Mouse (Mus musculus) forebrain, embryonic 11.5 days (tissue): ENCODE results near the gene Cep295. TPM values are rescaled to one million over a fixed set of nuclear protein-coding genes. Genes with fewer than 3 reads are reported as not detected.
"Not testable (repeated sequence)": the region's sequence is repeated elsewhere in the genome, so short reads cannot be mapped to it uniquely, and the experiment has no call there.

Experiments
- ATAC-seq: fragments of 200-750 bp; cut with Nextera tagmentation; replicated peaks from 2 replicates; pipeline ENCODE4 v1.8.0; 2017; ENCODE audit warnings: moderate TSS enrichment; ENCODE audit not compliant: low FRiP score
- DNase-seq: peaks from one replicate; pipeline ENCODE4 v3.0.0-alpha.2; 2017; ENCODE audit warnings: low spot score
- H3K27ac ChIP-seq: fragments of 300-500 bp; sonication (generic); 2 replicates; pipeline ENCODE4 v1.5.1; 2014; ENCODE audit warnings: low read depth, low read length
- H3K27me3 ChIP-seq: fragments of 300-500 bp; sonication (generic); 2 replicates; pipeline ENCODE4 v1.6.1; 2014; ENCODE audit warnings: mild to moderate bottlenecking, low read length, mixed read lengths; ENCODE audit not compliant: control insufficient read depth, insufficient read depth
- H3K36me3 ChIP-seq: fragments of 300-500 bp; sonication (generic); 2 replicates; pipeline ENCODE4 v1.6.1; 2014; ENCODE audit warnings: mild to moderate bottlenecking, low read length, moderate library complexity, mixed read lengths; ENCODE audit not compliant: control insufficient read depth, insufficient read depth
- H3K4me1 ChIP-seq: fragments of 300-500 bp; sonication (generic); replicated peaks from 2 replicates; pipeline ENCODE4 v1.6.1; 2014; ENCODE audit warnings: low read length, mixed read lengths; ENCODE audit not compliant: control insufficient read depth, insufficient read depth
- H3K4me2 ChIP-seq: fragments of 300-500 bp; sonication (generic); 2 replicates; pipeline ENCODE4 v1.6.1; 2014; ENCODE audit warnings: low read depth, mild to moderate bottlenecking, low read length, moderate library complexity, mixed read lengths; ENCODE audit not compliant: severe bottlenecking
- H3K4me3 ChIP-seq: fragments of 300-500 bp; sonication (generic); 2 replicates; pipeline ENCODE4 v1.5.1; 2014; ENCODE audit warnings: low read depth, low read length
- H3K9ac ChIP-seq: fragments of 300-500 bp; sonication (generic); 2 replicates; pipeline ENCODE4 v1.6.1; 2014; ENCODE audit warnings: low read length
- H3K9me3 ChIP-seq: fragments of 300-500 bp; sonication (generic); 2 replicates; pipeline ENCODE4 v1.6.1; 2016; ENCODE audit warnings: low read length, mixed read lengths; ENCODE audit not compliant: control insufficient read depth
- WGBS: fragments of 180-500 bp; shearing (Covaris S2); extraction: QIAGEN DNeasy Blood & Tissue Kit; methylation state at CpG from one replicate; pipeline ENCODE4 v1.1.7; 2014; 5-methylcytosine and 5-hydroxymethylcytosine counted together
- polyA plus RNA-seq: library from polyadenylated mRNA; unstranded; fragments of >200 nt; fragmentation: Nextera tagmentation; extraction: Ambion mirVana; gene quantifications from 2 replicates; pipeline ENCODE4 v1.2.1, GENCODE M21; 2014

The Cep295 gene
- polyA plus RNA-seq, 1 experiment from 2014 or later: 28.3 TPM

DNA sequence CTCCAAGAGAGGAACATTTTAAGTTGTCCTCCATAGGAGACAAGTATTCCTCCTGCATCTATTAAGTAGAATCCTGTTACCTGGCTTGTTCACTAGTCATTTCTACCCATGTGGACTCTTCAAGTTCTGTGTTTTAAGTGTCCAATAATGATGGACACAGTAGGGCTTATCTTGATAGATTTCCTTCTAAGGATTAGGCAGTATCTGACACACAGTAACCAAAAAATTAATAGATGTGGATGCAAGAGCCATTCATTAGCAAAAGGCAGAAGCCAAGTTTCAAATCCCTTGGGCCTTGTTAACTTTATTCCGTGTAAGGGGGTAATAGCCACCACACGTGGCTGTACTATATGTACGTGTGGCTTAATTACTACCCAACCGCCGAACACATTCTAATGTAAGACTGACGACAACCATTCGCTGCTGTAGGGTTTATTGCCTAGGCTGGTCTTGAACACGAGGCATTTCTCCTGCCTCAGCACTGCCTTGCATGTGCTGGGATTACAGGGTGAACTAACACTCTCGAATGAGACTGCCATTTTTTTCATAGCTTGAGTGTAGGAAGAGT lies 588 bp downstream of the Cep295 start:
- peak overlapping the region; percentile 87 for H3K4me3 ChIP-seq
- no peak for ATAC-seq
- peak overlapping the region; percentile 77 for H3K4me2 ChIP-seq
- H3K27ac ChIP-seq: peak overlapping the region; percentile 71
- H3K9ac ChIP-seq: peak overlapping the region; percentile 91
- no peaks in the 10 kb centered on the region; the same call in 1 of the 2 replicates for H3K4me1 ChIP-seq
- H3K36me3 ChIP-seq: no peaks in the 10 kb centered on the region
- DNase-seq: no peak
- H3K9me3 ChIP-seq: no peaks in the 10 kb centered on the region
- WGBS: 1% methylated on average over 9 of the region's 9 CpGs
- H3K27me3 ChIP-seq: no peaks in the 10 kb centered on the region; the same call in 1 of the 2 replicates

DNA sequence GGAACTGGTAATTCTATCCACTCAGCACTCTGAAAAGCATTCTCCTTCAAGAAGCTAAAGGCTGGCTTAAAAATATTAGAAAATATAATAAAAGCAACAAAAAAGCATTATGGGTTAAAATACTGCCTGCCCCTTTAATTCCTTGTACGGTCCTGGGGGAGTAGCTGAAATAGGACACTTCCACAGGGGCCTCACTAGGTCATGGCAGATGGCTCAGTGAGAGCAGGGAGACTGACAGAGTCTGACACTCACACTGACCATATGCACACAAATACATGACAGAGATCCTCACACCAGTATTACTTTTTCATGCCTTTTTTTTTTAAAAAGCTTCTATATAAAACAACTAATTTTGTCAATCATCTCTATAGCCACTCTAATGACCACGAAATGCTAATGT lies 7.7 kb downstream of the Cep295 start:
- Histone ChIP-seq H3K4me2 (no peak overlapping the region), H3K36me3 (peaks cover 4% of the 10 kb centered on the region; the same call in 1 of the 2 replicates), H3K27ac (no peak overlapping the region), H3K9me3 (no peaks in the 10 kb centered on the region), H3K4me1 (no peaks in the 10 kb centered on the region), H3K9ac (no peak overlapping the region), H3K4me3 (no peak overlapping the region), H3K27me3 (no peaks in the 10 kb centered on the region)
- DNase-seq: no peak
- ATAC-seq: no peak
- 70% methylated on average over 2 of the region's 2 CpGs for WGBS

DNA sequence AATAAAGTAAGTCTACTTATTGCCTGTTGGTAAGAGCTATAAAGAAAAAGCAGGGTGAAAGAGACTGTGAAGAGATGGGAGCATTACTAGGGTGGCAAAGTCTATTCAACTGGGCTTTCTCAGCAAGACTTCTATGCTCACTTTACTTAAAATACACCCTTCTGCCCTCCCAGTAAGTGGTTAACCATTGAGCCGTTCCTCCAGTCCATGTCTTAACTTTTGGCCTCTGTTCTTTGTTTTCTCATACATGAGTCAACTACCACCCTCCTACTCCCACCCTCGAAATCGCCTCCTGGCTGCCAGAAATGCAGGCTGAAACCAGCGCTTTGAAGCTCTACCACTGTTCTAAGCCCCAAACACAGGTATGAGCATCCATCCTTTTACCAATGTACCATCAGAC lies 19.8 kb downstream of the Cep295 start:
- Histone ChIP-seq H3K4me1 (no peaks in the 10 kb centered on the region), H3K4me2 (no peak overlapping the region), H3K9me3 (no peaks in the 10 kb centered on the region), H3K9ac (no peak overlapping the region), H3K27me3 (no peaks in the 10 kb centered on the region), H3K4me3 (no peak overlapping the region), H3K27ac (no peak overlapping the region), H3K36me3 (peaks cover 23% of the 10 kb centered on the region)
- no peak for DNase-seq
- ATAC-seq: no peak
- WGBS: 95% methylated on average over 4 of the region's 4 CpGs

DNA sequence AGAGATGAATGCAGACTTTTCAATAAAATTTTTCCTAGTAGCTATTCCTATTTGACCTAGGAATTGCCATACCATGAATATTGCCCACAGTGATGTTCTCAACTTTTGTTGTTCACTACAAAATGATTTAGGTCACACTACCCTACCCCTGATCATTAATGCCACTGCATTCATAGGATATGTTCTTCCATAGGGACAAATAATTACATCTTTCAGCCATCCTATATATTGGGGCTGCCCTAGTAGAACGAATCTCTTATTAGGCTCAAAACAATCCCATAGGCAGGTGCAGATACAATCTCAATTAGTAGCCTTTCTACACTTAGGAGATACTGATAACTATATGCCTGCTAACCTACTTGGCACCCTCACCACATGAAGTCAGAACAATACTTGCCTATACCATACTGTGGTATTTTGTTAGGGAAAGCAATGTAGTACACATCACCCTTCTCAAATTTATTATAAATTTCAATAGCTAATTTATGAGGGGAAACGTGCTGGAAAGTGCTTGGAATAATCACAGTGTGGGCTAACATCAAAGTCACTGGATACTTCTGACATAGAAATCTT lies 39.3 kb downstream of the Cep295 start:
- Histone ChIP-seq H3K9ac (no peak overlapping the region), H3K27me3 (no peaks in the 10 kb centered on the region), H3K9me3 (no peaks in the 10 kb centered on the region), H3K27ac (no peak overlapping the region), H3K4me3 (no peak overlapping the region), H3K4me1 (no peaks in the 10 kb centered on the region), H3K36me3 (peaks cover 34% of the 10 kb centered on the region), H3K4me2 (no peak overlapping the region)
- DNase-seq (no peak), ATAC-seq (peak; percentile 15; the same call in 1 of the 2 replicates)
- 89% methylated on average over 2 of the region's 2 CpGs for WGBS

DNA sequence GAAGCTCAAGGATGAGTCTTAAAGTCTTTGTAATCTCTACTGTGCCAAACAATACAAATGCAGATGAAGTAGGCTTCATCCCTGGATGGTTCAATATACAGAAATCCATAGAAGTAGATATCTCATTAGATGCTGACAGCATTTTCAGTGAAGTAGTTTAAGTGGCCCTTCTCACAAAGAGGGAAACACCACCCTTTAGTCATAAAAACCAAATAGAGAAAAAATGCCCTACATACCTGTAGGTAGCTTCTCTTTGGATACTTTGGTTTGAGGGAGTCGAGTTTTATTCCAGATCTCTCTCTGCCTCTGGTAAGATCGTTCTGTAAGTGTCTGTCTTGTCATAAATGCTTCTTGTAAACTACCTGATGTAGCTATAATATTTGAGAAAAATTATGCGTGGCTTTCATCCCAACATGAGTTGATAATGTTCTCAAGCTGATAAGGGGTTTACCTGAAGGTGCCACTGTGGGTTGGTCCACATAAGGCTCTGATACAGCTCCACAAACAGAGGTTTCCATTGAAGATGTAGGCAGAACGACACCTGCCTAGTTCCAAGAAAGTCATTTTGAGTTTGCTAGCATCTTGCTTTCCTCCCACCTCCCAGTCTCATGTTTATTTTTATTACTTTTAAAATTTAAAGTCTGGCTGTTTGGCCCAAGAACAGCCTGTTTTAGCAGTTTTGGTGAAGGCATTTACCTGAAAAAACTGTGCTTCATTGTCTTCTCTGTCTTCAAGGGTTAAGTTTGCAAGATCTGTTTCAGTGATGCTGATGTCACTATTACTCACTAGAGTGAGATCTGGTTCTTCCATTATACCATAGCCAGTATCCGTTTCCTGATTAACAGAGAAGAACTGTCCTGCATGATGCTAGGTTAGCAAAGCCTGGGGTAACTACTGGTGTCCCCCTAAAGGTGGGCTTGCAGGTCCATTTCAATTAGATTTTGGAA lies 40.1 kb downstream of the Cep295 start:
- Histone ChIP-seq H3K27ac (no peak overlapping the region), H3K4me1 (no peaks in the 10 kb centered on the region), H3K9ac (no peak overlapping the region), H3K4me3 (no peak overlapping the region), H3K9me3 (no peaks in the 10 kb centered on the region), H3K27me3 (no peaks in the 10 kb centered on the region), H3K36me3 (peaks cover 36% of the 10 kb centered on the region), H3K4me2 (no peak overlapping the region)
- 69% methylated on average over 5 of the region's 5 CpGs for WGBS
- ATAC-seq (no peak), DNase-seq (no peak)

DNA sequence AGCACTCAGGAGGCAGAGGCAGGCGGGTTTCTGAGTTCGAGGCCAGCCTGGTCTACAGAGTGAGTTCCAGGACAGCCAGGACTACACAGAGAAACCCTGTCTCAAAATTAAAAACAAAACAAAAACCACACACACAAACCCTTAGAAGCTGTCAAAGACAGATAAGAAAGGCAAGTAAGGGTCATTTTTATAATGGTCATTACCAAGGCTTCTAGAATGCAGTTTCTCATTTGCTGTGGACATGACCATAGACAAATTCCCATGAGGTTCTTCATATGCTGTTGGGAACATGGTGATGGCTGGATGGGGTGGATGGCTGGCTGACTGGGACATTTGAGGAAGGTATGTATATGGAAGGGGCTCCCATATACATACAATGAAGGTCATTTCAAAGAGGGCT lies 41.3 kb downstream of the Cep295 start:
- H3K9me3 ChIP-seq, H3K27me3 ChIP-seq, H3K4me3 ChIP-seq, DNase-seq, H3K27ac ChIP-seq, H3K4me1 ChIP-seq, H3K4me2 ChIP-seq, H3K9ac ChIP-seq: not testable (repeated sequence)
- H3K36me3 ChIP-seq: peaks cover 39% of the 10 kb centered on the region
- 100% methylated on average over 1 of the region's 2 CpGs for WGBS
- 0 out of 2 replicates have a peak, but pooled peaks have one; percentile 49 for ATAC-seq

DNA sequence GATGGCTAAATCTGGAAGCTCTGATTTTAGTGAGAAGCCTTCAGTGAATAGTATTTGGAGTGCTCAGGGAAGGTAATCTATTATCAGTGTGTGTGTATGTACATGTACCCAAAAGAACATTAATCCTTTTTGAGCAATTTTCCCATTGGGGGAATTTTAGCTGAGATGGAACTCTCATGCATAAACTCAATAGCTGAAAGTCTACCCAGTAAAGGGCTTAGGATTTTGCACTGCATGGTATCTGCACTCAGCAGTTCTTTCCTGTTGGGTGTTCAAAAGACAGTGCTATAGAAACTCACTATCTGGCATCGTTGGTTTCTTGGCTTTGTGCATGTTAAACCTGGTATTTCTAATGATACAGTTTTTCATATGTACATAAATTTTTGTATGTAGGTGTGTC lies 43.0 kb downstream of the Cep295 start:
- DNase-seq (no peak), ATAC-seq (no peak)
- 95% methylated on average over 1 of the region's 1 CpGs for WGBS
- H3K4me1 ChIP-seq: no peaks in the 10 kb centered on the region
- no peak overlapping the region for H3K27ac ChIP-seq
- no peak overlapping the region for H3K4me3 ChIP-seq
- no peak overlapping the region for H3K9ac ChIP-seq
- no peaks in the 10 kb centered on the region for H3K9me3 ChIP-seq
- H3K27me3 ChIP-seq: no peaks in the 10 kb centered on the region
- H3K36me3 ChIP-seq: peaks cover 42% of the 10 kb centered on the region
- H3K4me2 ChIP-seq: no peak overlapping the region

DNA sequence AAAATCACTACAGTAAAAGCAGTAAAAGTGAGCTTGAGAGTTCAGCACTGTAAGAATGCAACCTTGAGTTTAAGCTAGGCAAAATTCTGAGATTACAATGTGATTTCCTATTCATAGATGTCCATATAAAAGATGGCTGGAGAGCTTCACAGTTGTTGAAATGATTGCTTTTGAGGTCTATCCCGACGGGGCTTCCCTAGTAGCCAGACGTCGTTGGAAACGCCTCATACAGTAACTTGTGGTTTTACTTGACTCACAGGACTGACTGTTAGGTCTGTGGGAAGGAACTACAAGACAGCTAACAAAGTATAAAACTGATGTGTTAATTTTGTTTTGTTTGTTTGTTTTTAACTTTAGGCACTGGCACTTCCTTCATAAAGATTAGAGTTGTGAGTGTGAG lies 44.0 kb downstream of the Cep295 start:
- peaks cover 50% of the 10 kb centered on the region for H3K36me3 ChIP-seq
- WGBS: 90% methylated on average over 5 of the region's 5 CpGs

More for the DNA sequence above, 44.0 kb downstream of the Cep295 start:
- Histone ChIP-seq H3K9ac (no peak overlapping the region), H3K9me3 (no peaks in the 10 kb centered on the region), H3K27me3 (no peaks in the 10 kb centered on the region), H3K27ac (no peak overlapping the region), H3K4me3 (no peak overlapping the region), H3K4me2 (no peak overlapping the region), H3K4me1 (peaks cover 6% of the 10 kb centered on the region; the same call in 1 of the 2 replicates)
- DNase-seq (no peak), ATAC-seq (no peak)
